Mouse (Mus musculus) midbrain, embryonic 15.5 days (tissue): ENCODE measurements around the gene Izumo1. TPM values are rescaled to one million over a fixed set of nuclear protein-coding genes. Genes with fewer than 3 reads are reported as not detected.

Experiments
- ATAC-seq: fragments of 200-750 bp; cut with Nextera tagmentation; replicated peaks from 2 replicates; pipeline ENCODE4 v1.8.0; 2017; ENCODE audit warnings: moderate TSS enrichment
- H3K27ac ChIP-seq: fragments of 300-500 bp; sonication (generic); 2 replicates; pipeline ENCODE4 v1.5.1; 2015; ENCODE audit warnings: mild to moderate bottlenecking, inconsistent platforms
- H3K27me3 ChIP-seq: fragments of 300-500 bp; sonication (generic); replicated peaks from 2 replicates; pipeline ENCODE4 v1.6.1; 2015; ENCODE audit warnings: inconsistent platforms
- H3K36me3 ChIP-seq: fragments of 300-500 bp; sonication (generic); replicated peaks from 2 replicates; pipeline ENCODE4 v1.6.1; 2015; ENCODE audit warnings: inconsistent platforms
- H3K4me1 ChIP-seq: fragments of 300-500 bp; sonication (generic); 2 replicates; pipeline ENCODE4 v1.6.1; 2015; ENCODE audit warnings: inconsistent platforms
- H3K4me2 ChIP-seq: fragments of 300-500 bp; sonication (generic); 2 replicates; pipeline ENCODE4 v1.6.1; 2015; ENCODE audit warnings: inconsistent platforms, mild to moderate bottlenecking, moderate library complexity
- H3K4me3 ChIP-seq: fragments of 300-500 bp; sonication (generic); 2 replicates; pipeline ENCODE4 v1.5.1; 2015; ENCODE audit warnings: mild to moderate bottlenecking, inconsistent platforms
- H3K9ac ChIP-seq: fragments of 300-500 bp; sonication (generic); 2 replicates; pipeline ENCODE4 v1.6.1; 2015; ENCODE audit warnings: mild to moderate bottlenecking, inconsistent platforms
- H3K9me3 ChIP-seq: fragments of 300-500 bp; sonication (generic); 2 replicates; pipeline ENCODE4 v1.6.1; 2016; ENCODE audit warnings: inconsistent platforms
- WGBS: fragments of 180-500 bp; shearing (Covaris S2); methylation state at CpG from one replicate; pipeline ENCODE4 v1.1.7; 2015; ENCODE audit warnings: mixed read lengths; 5-methylcytosine and 5-hydroxymethylcytosine counted together
- polyA plus RNA-seq: library from polyadenylated mRNA; unstranded; fragments of >200 nt; fragmentation: Nextera tagmentation; extraction: Ambion mirVana; gene quantifications from 2 replicates; pipeline ENCODE4 v1.2.1, GENCODE M21; 2015

Gene Izumo1
- polyA plus RNA-seq, 1 experiment from 2014 or later, result not detected

DNA sequence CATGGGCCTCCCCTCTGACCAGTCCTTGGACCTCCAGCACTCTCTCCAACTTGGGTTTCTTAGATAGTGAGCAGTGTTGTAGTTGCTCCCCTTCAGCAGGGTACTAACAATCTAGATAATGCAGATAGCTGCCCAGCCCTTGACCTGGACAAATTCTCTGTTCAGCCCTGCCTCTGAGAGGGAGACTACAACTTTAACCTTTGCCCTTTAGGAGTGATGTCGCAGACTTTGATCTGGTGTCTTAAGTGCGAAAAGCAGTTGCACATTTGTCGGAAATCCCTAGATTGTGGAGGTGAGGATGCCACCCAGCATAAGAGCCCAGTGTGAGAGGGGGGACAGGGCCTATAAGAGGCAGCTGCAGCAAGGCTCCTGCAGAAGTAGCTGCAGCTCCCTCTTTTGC lies 3.1 kb downstream of the Izumo1 start:
- Histone ChIP-seq H3K36me3 (no peaks in the 10 kb centered on the region), H3K9ac (no peak overlapping the region), H3K4me2 (no peak overlapping the region), H3K27ac (no peak overlapping the region), H3K9me3 (no peaks in the 10 kb centered on the region), H3K4me1 (peaks cover 9% of the 10 kb centered on the region), H3K4me3 (no peak overlapping the region), H3K27me3 (no peaks in the 10 kb centered on the region; the same call in 1 of the 2 replicates)
- whole genome bisulfite sequencing, result 85% methylated on average over 3 of the region's 3 CpGs
- no peak for ATAC-seq

DNA sequence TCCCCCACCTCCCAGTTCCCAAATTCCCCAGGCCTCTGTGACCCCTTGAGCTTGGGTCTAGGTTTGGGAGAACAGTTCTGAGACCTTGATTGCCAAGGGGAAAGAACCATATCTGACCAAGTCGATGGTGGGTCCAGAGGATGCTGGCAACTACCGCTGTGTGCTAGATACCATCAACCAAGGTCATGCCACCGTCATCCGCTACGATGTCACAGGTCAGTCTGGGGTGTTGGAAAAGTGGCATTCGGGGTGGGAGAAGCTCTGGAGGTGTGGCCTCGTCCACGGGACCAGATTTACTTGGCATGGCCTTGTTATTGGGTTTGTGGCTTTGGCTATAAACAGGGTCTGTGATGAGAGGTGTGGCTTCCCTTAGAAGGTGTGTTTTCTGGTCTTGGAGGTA lies 3.9 kb downstream of the Izumo1 start:
- 89% methylated on average over 8 of the region's 8 CpGs for WGBS

DNA sequence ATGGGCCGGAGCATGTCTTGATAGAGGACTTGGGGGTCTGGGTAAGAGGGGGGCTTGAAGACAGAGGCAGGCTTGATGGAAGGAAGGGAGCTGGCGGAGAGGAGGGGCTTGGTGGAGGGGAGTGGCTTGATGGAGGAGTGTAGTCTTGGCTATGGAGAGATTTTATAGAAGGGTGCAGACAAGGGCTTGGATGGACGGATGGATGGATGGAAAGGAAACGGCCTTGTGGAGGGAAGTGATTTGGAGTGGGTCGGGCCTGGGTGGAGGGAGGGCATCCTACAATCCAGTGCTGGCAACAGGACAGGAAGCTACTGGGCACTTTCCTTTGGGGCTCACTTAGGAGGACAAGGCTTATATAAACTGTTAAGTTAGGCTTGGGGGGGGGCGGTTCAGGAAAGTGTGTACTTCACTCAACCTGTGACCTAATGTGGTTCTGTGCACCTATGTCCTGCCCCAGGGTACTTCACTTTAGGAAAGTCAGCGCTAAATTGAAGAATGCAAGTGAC lies 5.0 kb downstream of the Izumo1 start:
- Histone ChIP-seq H3K27me3 (no peaks in the 10 kb centered on the region; the same call in 1 of the 2 replicates), H3K9ac (no peak overlapping the region), H3K9me3 (no peaks in the 10 kb centered on the region), H3K27ac (no peak overlapping the region), H3K4me2 (no peak overlapping the region), H3K36me3 (no peaks in the 10 kb centered on the region), H3K4me1 (peaks cover 12% of the 10 kb centered on the region), H3K4me3 (no peak overlapping the region)
- 83% methylated on average over 7 of the region's 7 CpGs for WGBS
- no peak for ATAC-seq

More for the DNA sequence above, 3.9 kb downstream of the Izumo1 start:
- peaks cover 12% of the 10 kb centered on the region for H3K4me1 ChIP-seq
- no peak overlapping the region for H3K4me3 ChIP-seq
- no peak overlapping the region for H3K9ac ChIP-seq
- H3K27ac ChIP-seq, result no peak overlapping the region
- no peak for ATAC-seq
- no peak overlapping the region for H3K4me2 ChIP-seq
- H3K9me3 ChIP-seq, result no peaks in the 10 kb centered on the region
- no peaks in the 10 kb centered on the region for H3K36me3 ChIP-seq
- no peaks in the 10 kb centered on the region; the same call in 1 of the 2 replicates for H3K27me3 ChIP-seq

DNA sequence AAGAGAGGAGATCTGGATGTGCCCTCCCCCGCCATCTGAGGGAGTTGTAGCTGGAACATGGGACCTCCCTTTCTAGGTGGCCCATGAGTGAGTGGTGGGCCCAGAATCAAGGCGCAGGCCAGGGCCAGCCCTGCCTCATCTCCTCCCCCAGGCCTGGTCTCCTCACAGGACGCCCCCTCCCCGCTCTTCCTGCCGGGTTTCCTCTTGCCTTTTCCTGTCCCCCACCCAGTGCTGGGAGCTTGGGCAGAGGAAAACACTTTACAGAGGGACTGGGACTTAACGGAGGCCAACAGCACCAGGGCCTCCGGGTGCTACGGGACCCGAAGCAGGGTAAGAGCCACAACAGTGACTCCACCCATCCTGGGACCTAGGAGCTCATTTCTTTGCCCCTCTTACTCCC lies 5.7 kb downstream of the Izumo1 start, which contains the start of gene Rasip1:
Gene Rasip1, plus strand, starts transcription at position 228 of the 400 bp plus-strand sequence.
- no peak for ATAC-seq
- WGBS, result 87% methylated on average over 9 of the region's 9 CpGs

DNA sequence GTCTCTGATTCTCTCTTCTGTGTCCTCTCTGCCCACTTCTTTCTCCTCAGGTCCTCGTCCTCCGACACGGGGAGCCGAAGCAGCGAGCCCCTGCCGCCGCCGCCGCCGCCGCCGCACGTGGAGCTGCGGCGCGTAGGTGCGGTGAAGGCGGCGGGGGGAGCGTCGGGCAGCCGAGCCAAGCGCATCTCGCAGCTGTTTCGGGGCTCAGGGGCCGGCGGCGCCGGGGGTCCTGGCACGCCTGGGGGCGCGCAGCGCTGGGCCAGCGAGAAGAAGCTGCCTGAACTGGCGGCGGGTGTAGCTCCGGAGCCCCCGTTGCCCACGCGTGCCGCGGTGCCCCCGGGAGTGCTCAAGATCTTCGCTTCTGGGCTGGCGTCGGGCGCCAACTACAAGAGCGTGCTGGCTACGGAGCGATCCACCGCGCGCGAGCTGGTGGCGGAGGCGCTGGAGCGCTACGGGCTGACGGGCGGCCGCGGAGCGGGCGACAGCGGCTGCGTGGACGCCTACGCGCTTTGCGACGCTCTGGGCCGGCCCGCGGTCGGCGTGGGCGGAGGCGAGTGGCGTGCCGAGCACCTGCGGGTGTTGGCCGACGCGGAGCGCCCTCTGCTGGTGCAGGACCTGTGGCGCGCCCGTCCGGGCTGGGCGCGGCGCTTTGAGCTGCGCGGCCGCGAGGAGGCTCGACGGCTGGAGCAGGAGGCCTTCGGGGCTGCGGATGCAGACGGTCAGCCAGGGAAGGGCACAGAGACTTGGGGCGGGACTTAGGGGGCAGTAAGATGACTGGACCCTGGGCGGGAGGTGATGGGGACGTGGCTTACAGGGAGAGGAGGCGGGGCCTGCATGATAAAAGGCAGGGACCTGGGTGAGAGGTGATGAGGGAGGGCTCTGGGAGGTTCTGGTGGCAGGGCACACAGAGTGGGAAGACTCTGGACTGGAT lies 7.0 kb downstream of the Izumo1 start:
- H3K9me3 ChIP-seq, result no peaks in the 10 kb centered on the region
- peak overlapping the region; percentile 85 for H3K27ac ChIP-seq
- H3K9ac ChIP-seq, result peak overlapping the region; percentile 61
- no peaks in the 10 kb centered on the region for H3K36me3 ChIP-seq
- WGBS, result under 1% methylated on average over 105 of the region's 105 CpGs
- peaks cover 19% of the 10 kb centered on the region for H3K4me1 ChIP-seq
- ATAC-seq, result peak; percentile 90
- peak overlapping the region; percentile 77 for H3K4me2 ChIP-seq
- peaks cover 11% of the 10 kb centered on the region for H3K27me3 ChIP-seq
- H3K4me3 ChIP-seq, result peak overlapping the region; percentile 48

More for the DNA sequence above, 5.7 kb downstream of the Izumo1 start, which contains the start of gene Rasip1:
- Histone ChIP-seq H3K9me3 (no peaks in the 10 kb centered on the region), H3K27me3 (peaks cover 4% of the 10 kb centered on the region), H3K27ac (peak within 1 kb of the TSS; percentile 85), H3K4me2 (peak within 1 kb of the TSS; percentile 77), H3K4me3 (peak within 1 kb of the TSS; percentile 48), H3K36me3 (no peaks in the 10 kb centered on the region), H3K9ac (peak within 1 kb of the TSS; percentile 61), H3K4me1 (peaks cover 14% of the 10 kb centered on the region)

DNA sequence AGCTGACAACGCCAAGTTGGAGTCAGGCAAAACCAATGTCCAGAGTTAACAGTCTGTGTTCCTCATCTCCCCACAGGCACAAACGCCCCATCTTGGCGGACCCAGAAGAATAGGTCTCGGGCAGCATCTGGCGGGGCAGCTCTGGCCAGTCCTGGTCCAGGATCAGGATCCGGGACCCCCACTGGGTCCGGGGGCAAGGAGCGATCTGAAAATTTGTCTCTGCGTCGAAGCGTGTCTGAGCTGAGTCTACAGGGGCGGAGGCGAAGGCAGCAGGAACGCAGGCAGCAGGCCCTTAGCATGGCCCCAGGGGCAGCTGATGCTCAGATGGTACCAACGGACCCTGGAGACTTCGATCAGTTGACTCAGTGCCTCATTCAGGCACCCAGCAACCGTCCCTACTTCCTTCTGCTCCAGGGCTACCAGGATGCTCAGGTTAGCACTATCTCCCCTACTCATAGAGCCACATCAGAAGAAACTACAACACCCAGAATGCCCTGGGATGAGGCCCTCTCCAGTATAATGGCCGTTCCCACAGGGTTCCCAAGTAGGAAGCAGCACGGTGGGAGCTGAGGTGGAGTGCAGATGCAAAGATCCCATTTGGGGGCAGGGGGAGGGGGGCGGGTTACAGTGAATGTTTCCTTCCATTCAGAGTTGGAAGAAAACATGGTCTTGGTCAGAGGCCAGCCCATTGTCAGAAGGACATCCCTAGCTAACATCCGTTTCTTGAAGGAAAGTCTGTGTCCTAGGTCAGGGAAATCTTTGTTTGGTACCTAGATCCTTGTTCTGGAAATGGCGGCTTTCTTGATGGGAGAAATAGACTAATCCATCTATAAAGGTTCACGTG lies 8.7 kb downstream of the Izumo1 start:
- H3K9ac ChIP-seq, result no peak overlapping the region
- peaks cover 19% of the 10 kb centered on the region for H3K4me1 ChIP-seq
- H3K9me3 ChIP-seq, result no peaks in the 10 kb centered on the region
- H3K36me3 ChIP-seq, result no peaks in the 10 kb centered on the region
- H3K4me2 ChIP-seq, result no peak overlapping the region
- 66% methylated on average over 23 of the region's 23 CpGs for WGBS
- H3K27ac ChIP-seq, result no peak overlapping the region
- H3K27me3 ChIP-seq, result peaks cover 11% of the 10 kb centered on the region
- no peak overlapping the region for H3K4me3 ChIP-seq
- ATAC-seq, result no peak

DNA sequence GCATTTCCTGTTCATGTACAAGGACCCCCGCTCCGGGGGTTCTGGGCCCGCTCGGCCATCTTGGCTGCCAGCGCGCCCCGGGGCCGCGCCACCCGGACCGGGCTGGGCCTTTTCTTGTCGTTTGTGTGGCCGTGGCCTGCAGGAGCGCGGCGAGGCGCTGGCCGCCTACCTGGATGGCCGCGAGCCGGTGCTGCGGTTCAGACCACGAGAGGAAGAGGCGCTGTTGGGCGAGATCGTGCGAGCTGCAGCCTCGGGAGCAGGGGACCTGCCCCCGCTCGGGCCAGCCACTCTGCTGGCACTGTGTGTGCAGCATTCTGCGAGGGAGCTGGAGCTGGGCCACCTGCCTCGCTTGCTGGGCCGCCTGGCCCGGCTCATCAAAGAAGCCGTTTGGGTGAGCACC lies 10.9 kb downstream of the Izumo1 start:
- H3K4me2 ChIP-seq, result peak overlapping the region; percentile 41
- peak overlapping the region; percentile 18 for H3K4me3 ChIP-seq
- 18% methylated on average over 35 of the region's 35 CpGs for WGBS

DNA sequence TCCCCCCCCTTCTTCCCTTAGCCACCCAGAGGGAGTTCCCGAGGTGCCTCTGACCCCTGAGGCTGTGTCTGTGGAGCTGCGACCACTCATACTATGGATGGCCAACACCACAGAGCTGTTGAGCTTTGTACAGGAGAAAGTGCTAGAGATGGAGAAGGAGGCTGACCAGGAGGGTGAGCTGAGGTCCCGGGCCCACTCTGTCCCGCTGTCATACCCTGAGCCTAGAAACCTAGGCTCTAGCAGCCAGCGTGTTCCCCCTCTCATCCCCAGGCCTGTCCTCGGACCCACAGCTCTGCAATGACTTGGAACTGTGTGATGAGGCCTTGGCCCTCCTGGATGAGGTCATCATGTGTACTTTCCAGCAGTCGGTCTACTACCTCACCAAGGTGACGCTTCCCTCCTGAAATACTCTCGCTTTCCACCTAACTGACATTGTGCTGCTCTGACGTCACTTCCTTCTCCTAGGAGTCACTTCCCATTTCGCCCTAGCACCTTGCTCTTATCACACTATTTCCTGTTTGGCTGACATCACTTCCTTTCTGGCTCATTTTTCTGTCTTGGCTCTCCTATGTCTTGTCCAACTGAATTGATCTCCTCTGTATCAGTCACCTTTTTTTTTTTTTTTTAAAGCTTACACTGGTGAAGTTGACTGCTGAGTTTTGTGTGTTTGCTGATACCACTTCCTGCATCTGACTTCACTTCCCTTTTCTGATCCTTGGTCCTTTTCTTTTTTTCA lies 13.5 kb downstream of the Izumo1 start:
- no peak for ATAC-seq
- H3K36me3 ChIP-seq, result peaks cover 8% of the 10 kb centered on the region; the same call in 1 of the 2 replicates
- H3K4me2 ChIP-seq, result no peak overlapping the region
- H3K9ac ChIP-seq, result no peak overlapping the region
- WGBS, result 93% methylated on average over 11 of the region's 11 CpGs
- H3K9me3 ChIP-seq, result no peaks in the 10 kb centered on the region
- H3K27me3 ChIP-seq, result peaks cover 11% of the 10 kb centered on the region; the same call in 1 of the 2 replicates
- H3K4me1 ChIP-seq, result peaks cover 18% of the 10 kb centered on the region
- no peak overlapping the region for H3K4me3 ChIP-seq
- no peak overlapping the region for H3K27ac ChIP-seq

More for the DNA sequence above, 10.9 kb downstream of the Izumo1 start:
- Histone ChIP-seq H3K36me3 (peaks cover 8% of the 10 kb centered on the region; the same call in 1 of the 2 replicates), H3K27ac (no peak overlapping the region), H3K9ac (peak overlapping the region; percentile 27), H3K4me1 (peaks cover 15% of the 10 kb centered on the region), H3K9me3 (no peaks in the 10 kb centered on the region), H3K27me3 (peaks cover 11% of the 10 kb centered on the region; the same call in 1 of the 2 replicates)
- no peak for ATAC-seq

DNA sequence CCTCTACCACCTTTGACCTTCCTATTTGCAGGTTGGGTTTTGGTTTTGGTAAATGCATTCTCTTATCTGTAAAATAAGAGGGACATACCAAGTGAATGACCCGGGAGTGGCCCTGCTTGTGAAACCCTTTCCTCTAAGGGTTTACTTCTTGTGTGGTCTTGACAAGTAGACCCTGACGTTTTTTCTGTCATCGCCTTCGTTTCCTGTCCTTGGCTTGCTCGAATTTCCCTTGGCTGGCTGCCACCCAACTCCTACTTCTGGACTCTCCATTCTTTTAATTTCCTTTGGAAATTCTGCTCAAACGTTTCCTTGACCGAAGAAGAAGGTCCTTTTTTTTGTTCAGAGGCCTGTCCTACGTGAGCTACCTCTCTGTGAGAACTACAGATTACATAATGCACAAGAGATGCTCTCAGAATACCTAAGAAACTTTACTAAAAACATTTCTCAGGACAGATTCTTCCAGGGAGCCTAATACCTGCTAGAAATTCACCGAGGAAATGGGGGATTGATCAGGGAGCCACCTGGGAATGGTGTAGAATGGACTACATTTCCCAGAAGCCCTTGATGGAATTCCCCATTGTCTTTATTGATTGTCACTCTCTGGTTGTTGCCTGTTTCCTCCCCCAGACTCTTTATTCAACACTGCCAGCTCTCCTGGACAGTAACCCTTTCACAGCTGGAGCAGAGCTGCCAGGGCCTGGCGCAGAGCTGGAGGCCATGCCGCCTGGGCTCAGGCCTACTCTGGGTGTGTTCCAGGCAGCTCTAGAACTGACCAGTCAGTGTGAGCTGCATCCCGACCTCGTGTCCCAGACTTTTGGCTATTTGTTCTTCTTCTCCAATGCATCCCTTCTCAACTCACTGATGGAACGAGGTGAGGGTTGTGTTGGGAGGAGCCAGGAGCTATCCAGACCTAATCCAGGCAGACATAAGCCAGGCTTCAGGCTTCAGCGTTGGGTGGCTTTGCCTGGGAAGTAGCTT lies 14.4 kb downstream of the Izumo1 start:
- Histone ChIP-seq H3K4me2 (no peak overlapping the region), H3K27ac (no peak overlapping the region)

DNA sequence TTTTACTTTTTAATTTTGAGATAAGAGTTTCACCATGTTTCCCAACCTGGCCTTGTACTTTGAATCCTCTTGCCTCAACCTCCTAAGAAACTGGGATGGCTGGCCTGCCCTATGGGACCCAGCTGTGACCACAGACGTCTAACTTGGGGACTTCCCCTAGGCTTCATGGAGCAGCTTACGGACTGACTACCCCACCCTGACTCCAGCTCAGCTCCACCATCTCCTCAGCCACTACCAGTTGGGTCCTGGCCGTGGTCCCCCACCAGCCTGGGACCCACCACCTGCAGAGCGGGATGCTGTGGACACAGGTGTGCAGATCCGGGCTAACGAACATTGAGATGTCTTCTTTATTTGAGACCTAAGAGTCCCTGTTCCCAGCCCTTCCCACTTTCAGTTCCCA lies 16.1 kb downstream of the Izumo1 start:
- Histone ChIP-seq H3K4me1 (peaks cover 15% of the 10 kb centered on the region), H3K27me3 (peaks cover 6% of the 10 kb centered on the region; the same call in 1 of the 2 replicates), H3K9ac (no peak overlapping the region), H3K27ac (no peak overlapping the region), H3K4me2 (no peak overlapping the region; the same call in 1 of the 2 replicates), H3K4me3 (peak overlapping the region; percentile 35; the same call in 1 of the 2 replicates), H3K9me3 (no peaks in the 10 kb centered on the region), H3K36me3 (peaks cover 8% of the 10 kb centered on the region; the same call in 1 of the 2 replicates)
- 94% methylated on average over 6 of the region's 6 CpGs for WGBS
- ATAC-seq, result no peak

More for the DNA sequence above, 14.4 kb downstream of the Izumo1 start:
- peaks cover 11% of the 10 kb centered on the region; the same call in 1 of the 2 replicates for H3K27me3 ChIP-seq
- H3K4me3 ChIP-seq, result no peak overlapping the region
- no peaks in the 10 kb centered on the region for H3K9me3 ChIP-seq
- H3K4me1 ChIP-seq, result peaks cover 16% of the 10 kb centered on the region
- peaks cover 8% of the 10 kb centered on the region; the same call in 1 of the 2 replicates for H3K36me3 ChIP-seq
- WGBS, result 85% methylated on average over 15 of the region's 15 CpGs
- ATAC-seq, result no peak
- H3K9ac ChIP-seq, result no peak overlapping the region
